Comparison of ENCODE assay signal across 10 mouse cellular contexts in the genomic region with DNA sequence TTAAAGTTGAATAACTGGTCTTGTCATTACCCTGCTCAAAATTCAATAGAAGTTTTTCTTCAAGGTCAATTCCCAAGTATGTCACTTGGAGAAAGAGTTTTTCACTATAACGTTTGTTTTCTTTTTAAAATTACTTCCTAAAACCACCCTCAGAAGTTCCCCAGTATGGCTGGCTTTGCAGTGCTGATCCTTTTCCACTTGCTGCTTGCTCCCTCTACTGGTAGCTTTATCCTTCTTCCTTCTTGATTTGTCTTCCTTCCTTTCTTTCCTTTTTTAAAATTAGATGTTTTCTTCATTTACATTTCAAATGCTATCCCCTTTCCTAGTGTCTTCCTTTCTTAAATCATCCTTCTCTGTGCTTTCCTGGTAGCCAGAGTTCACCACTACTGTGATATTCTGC.
DNase-seq lines count a peak whose midpoint lies in the region; ATAC-seq and TF ChIP-seq lines count a peak whose summit lies in the region.
"Had no signal": no experiment of that assay in that cellular context is flagged by ENCODE, and none has a peak within 500 bp of the region (broad histone marks: within the 10 kb centered on the region; RNA-seq: fewer than 3 reads in every experiment).

No protein-coding gene starts in this region.

- WGBS in hindbrain, embryonic 11.5 days: 11% methylated on average over 1 of the region's 1 CpGs
- WGBS in hindbrain, embryonic 10.5 days: 20% methylated on average over 1 of the region's 1 CpGs
- WGBS in spleen, adult 2 months: 9% methylated on average over 1 of the region's 1 CpGs
- WGBS in stomach, postnatal 0 days: 4% methylated on average over 1 of the region's 1 CpGs

- ATAC-seq in hindbrain, embryonic 11.5 days (ENCODE audit: low FRiP score): no peak
- no peak for ATAC-seq in stomach, postnatal 0 days (ENCODE audit: low FRiP score, low TSS enrichment)
- ATAC-seq: activated CD4-positive, CD25-positive, alpha-beta regulatory T cell, adult 4 months had no signal

- DNase-seq in hindbrain, embryonic 11.5 days (ENCODE audit: low spot score): peak; percentile 10
- DNase-seq in hindbrain, embryonic 10.5 days (ENCODE audit: low spot score): no peak
- DNase-seq in spleen, adult 2 months (ENCODE audit: low read depth in 1 of 2, low spot score in 2 of 2): peak; percentile 3 to 5
- no peak for DNase-seq in spleen, postnatal 4 days (ENCODE audit: low spot score in 2 of 2)
- DNase-seq in embryo, embryonic 10 days (ENCODE audit: low spot score): peak; percentile 56
- DNase-seq in stomach, postnatal 0 days (ENCODE audit: low spot score): no peak
- DNase-seq in cerebellum, postnatal 4 days (ENCODE audit: low spot score in 2 of 2): no peak
- no peak for DNase-seq in cerebellum, adult 9-11 months

- peak; percentile 8; the same call in 1 of the 2 replicates for TF ChIP-seq CTCF in spleen, adult 2 months (IDR thresholded peaks at IDR 0.05; ENCODE audit: extremely low read depth, insufficient read depth, insufficient read length, insufficient replicate concordance)
- peak; percentile 70 for TF ChIP-seq CTCF in stomach, postnatal 0 days (IDR thresholded peaks at IDR 0.05; ENCODE audit: low read depth)

- no peak for TF ChIP-seq POLR2A in spleen, adult 2 months (IDR thresholded peaks at IDR 0.05; ENCODE audit: low read depth, low read length)

- no peak overlapping the region for H3K9ac ChIP-seq in hindbrain, embryonic 11.5 days (ENCODE audit: low read depth, low read length)
- H3K9ac ChIP-seq in stomach, postnatal 0 days (ENCODE audit: low read length): no peak overlapping the region
- H3K9ac ChIP-seq: embryonic facial prominence, embryonic 15.5 days had no signal

- no peaks in the 10 kb centered on the region for H3K36me3 ChIP-seq in hindbrain, embryonic 11.5 days (ENCODE audit: control insufficient read depth, insufficient read depth, low read length)
- no peaks in the 10 kb centered on the region for H3K36me3 ChIP-seq in hindbrain, embryonic 10.5 days
- no peaks in the 10 kb centered on the region for H3K36me3 ChIP-seq in spleen, adult 2 months (ENCODE audit: control insufficient read depth, insufficient read depth, low read length)
- H3K36me3 ChIP-seq in stomach, postnatal 0 days (ENCODE audit: control insufficient read depth, insufficient read depth, low read length): no peaks in the 10 kb centered on the region
- H3K36me3 ChIP-seq: embryonic facial prominence, embryonic 15.5 days had no signal

- H3K27me3 ChIP-seq in hindbrain, embryonic 11.5 days (ENCODE audit: control insufficient read depth, insufficient read depth, low read length): no peaks in the 10 kb centered on the region
- H3K27me3 ChIP-seq in hindbrain, embryonic 10.5 days (ENCODE audit: insufficient read depth, poor library complexity, severe bottlenecking): peaks cover 3% of the 10 kb centered on the region; the same call in 1 of the 2 replicates
- no peaks in the 10 kb centered on the region for H3K27me3 ChIP-seq in spleen, adult 2 months (ENCODE audit: control insufficient read depth, insufficient read depth, low read length)
- H3K27me3 ChIP-seq in stomach, postnatal 0 days (ENCODE audit: control insufficient read depth, insufficient read depth, low read length): no peaks in the 10 kb centered on the region
- H3K27me3 ChIP-seq: embryonic facial prominence, embryonic 15.5 days had no signal

- no peak for TF ChIP-seq EP300 in stomach, postnatal 0 days (optimal IDR thresholded peaks at IDR 0.05)

- no peak overlapping the region for H3K4me3 ChIP-seq in hindbrain, embryonic 11.5 days (ENCODE audit: low read depth, low read length)
- H3K4me3 ChIP-seq in hindbrain, embryonic 10.5 days: no peak overlapping the region
- H3K4me3 ChIP-seq in spleen, adult 2 months (ENCODE audit: extremely low read depth, insufficient read depth, insufficient read length): no peak overlapping the region
- H3K4me3 ChIP-seq in stomach, postnatal 0 days (ENCODE audit: low read depth, low read length): no peak overlapping the region
- H3K4me3 ChIP-seq: embryonic facial prominence, embryonic 15.5 days had no signal

- no peak overlapping the region for H3K27ac ChIP-seq in hindbrain, embryonic 11.5 days (ENCODE audit: low read depth, low read length)
- no peak overlapping the region for H3K27ac ChIP-seq in hindbrain, embryonic 10.5 days
- no peak overlapping the region for H3K27ac ChIP-seq in spleen, adult 2 months (ENCODE audit: insufficient read depth, low read length)
- no peak overlapping the region for H3K27ac ChIP-seq in stomach, postnatal 0 days (replicated peaks)
- H3K27ac ChIP-seq: embryonic facial prominence, embryonic 15.5 days had no signal

- H3K4me2 ChIP-seq in hindbrain, embryonic 11.5 days (replicated peaks; ENCODE audit: low read depth, low read length): no peak overlapping the region
- H3K4me2 ChIP-seq in stomach, postnatal 0 days (replicated peaks; ENCODE audit: low read depth): no peak overlapping the region
- H3K4me2 ChIP-seq: embryonic facial prominence, embryonic 15.5 days had no signal

- no peaks in the 10 kb centered on the region for H3K4me1 ChIP-seq in hindbrain, embryonic 11.5 days (replicated peaks; ENCODE audit: control insufficient read depth, insufficient read depth, low read length)
- H3K4me1 ChIP-seq in hindbrain, embryonic 10.5 days (replicated peaks): no peaks in the 10 kb centered on the region
- no peaks in the 10 kb centered on the region for H3K4me1 ChIP-seq in spleen, adult 2 months (ENCODE audit: control insufficient read depth, insufficient read depth, insufficient read length)
- H3K4me1 ChIP-seq in stomach, postnatal 0 days (replicated peaks; ENCODE audit: control insufficient read depth, insufficient read depth): no peaks in the 10 kb centered on the region
- H3K4me1 ChIP-seq: embryonic facial prominence, embryonic 15.5 days had no signal

- H3K9me3 ChIP-seq in hindbrain, embryonic 11.5 days (ENCODE audit: control insufficient read depth, low read length): no peaks in the 10 kb centered on the region
- H3K9me3 ChIP-seq in hindbrain, embryonic 10.5 days: no peaks in the 10 kb centered on the region
- H3K9me3 ChIP-seq in stomach, postnatal 0 days (ENCODE audit: control insufficient read depth, low read length): no peaks in the 10 kb centered on the region
- H3K9me3 ChIP-seq: embryonic facial prominence, embryonic 15.5 days had no signal

Comparison
In these comparisons a context has a peak if more than half of its experiments do, and no peak if none do; other contexts are left out.
1. DNase-seq: peak in hindbrain, embryonic 11.5 days (single experiment), spleen, adult 2 months (2 of 2) and embryo, embryonic 10 days (single experiment); none in hindbrain, embryonic 10.5 days (single experiment), spleen, postnatal 4 days (0 of 2), stomach, postnatal 0 days (single experiment), cerebellum, postnatal 4 days (0 of 2) and cerebellum, adult 9-11 months (single experiment).